Mouse (Mus musculus): ENCODE measurements around the gene Ubtd1.
A peak's percentile ranks its signal among the peaks of the same experiment; 100 is the strongest.

DNA sequence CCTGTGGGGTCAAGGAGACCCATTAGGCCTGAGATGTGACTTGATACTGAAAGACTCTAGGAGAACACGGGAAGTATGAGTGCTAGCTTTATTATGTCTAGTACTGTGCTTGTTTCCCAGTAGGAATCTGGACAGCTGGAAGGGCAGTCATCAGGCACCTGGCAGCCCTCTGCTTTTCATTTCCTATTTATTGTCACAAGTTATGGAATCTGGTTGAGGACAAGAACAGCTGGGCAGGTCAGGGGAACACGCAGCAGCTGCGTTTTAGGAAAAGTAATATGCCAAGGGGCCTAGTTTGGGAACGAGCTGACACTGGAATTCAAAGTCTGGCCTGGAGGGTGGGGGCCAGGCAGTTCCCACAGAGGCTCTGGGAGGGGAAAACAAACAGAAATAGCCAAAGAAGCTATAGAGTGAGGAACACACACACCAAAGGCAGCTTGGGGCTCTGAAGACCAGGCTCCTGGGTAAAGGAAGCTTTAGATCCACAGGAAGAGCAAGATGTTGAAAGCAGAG lies 18.9 kb downstream of the Ubtd1 start:
- TF ChIP-seq CTCF (conservative IDR thresholded peaks at IDR 0.05; ENCODE audit: low read length) = no peak
- no peak for TF ChIP-seq POU5F1 (IDR thresholded peaks at IDR 0.05; ENCODE audit: borderline replicate concordance, low read length)
- peak; percentile 74; the same call in 1 of the 2 replicates for TF ChIP-seq NANOG (IDR thresholded peaks at IDR 0.05; ENCODE audit: borderline replicate concordance, low read length)

All from E14TG2a.4 (cell line).